Mouse (Mus musculus) testis, adult 2 months (tissue): Measurements from ENCODE around the gene Sin3b.

Experiments used
- CTCF ChIP-seq: fragments of 200-500 bp; IDR thresholded peaks from 2 replicates; pipeline ENCODE4 v1.5.1; 2012; ENCODE audit warnings: low read depth, mild to moderate bottlenecking, inconsistent platforms, low read length, moderate library complexity; ENCODE audit not compliant: control insufficient read depth, insufficient read depth, insufficient replicate concordance
- POLR2A ChIP-seq: fragments of 200-500 bp; IDR thresholded peaks from 2 replicates; pipeline ENCODE4 v1.6.1; 2012; ENCODE audit warnings: low read depth, mild to moderate bottlenecking, inconsistent platforms, low read length, moderate library complexity; ENCODE audit not compliant: control insufficient read depth

DNA sequence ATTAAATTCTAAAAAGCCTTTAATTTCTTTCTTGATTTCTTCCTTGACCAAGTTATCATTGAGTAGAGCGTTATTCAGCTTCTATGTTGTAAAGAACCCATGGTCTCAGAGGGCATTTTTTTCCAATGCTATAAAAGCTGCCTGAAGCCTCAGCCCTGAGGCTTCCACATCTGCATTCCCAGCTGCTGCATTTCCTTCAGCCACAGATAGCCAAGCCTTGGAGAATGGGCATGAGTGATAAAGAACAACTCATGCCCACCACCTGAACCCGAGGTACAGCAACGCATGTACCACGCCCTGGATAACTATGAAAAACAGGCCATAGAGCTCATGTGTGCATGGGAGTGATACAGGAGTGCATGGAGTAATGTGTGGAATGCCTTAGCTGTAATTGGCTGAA, 57.6 kb downstream of the Sin3b start:
- no peak for TF ChIP-seq POLR2A
- TF ChIP-seq CTCF = no peak
